In the genomic region with DNA sequence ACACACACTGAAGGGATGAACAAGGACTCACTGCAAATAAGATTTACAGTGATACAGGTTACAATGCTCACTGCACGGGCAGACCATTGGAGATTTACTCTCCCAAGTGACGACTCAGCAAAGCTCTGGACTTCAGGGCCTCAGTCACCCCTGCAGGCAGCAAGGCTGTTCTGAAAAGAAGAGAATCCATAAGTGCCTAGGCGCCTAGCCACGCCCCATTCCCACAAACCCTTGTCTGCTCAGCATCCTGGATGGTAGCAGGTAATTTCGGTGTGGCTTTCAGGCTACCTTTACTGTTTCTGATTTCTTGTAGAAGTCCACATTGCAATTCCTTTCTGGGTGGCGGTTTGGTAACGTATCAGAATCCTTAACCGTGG, we compare ENCODE assay signal across 9 mouse cellular contexts. TPM values are rescaled to one million over a fixed set of nuclear protein-coding genes. Genes with fewer than 3 reads are reported as not detected.
DNase-seq lines count a peak whose midpoint lies in the region; ATAC-seq and TF ChIP-seq lines count a peak whose summit lies in the region.
"Had no signal": no experiment of that assay in that cellular context is flagged by ENCODE, and none has a peak within 500 bp of the region (broad histone marks: within the 10 kb centered on the region; RNA-seq: fewer than 3 reads in every experiment).

No protein-coding gene starts in this region.

- no peak overlapping the region for H3K27ac ChIP-seq in lung, postnatal 0 days (ENCODE audit: low read length)
- H3K27ac ChIP-seq in hindbrain, embryonic 16.5 days (ENCODE audit: low read depth, low read length): no peak overlapping the region
- no peak overlapping the region for H3K27ac ChIP-seq in small intestine, adult 2 months (ENCODE audit: insufficient read depth, low read depth, low read length)

- TF ChIP-seq EP300 in lung, postnatal 0 days (IDR thresholded peaks at IDR 0.05): no peak

- no peaks in the 10 kb centered on the region for H3K9me3 ChIP-seq in erythroblast, embryonic 14.5 days (ENCODE audit: control insufficient read depth, low read length)
- H3K9me3 ChIP-seq in lung, postnatal 0 days (ENCODE audit: low read length): no peaks in the 10 kb centered on the region
- peaks cover 5% of the 10 kb centered on the region; the same call in 1 of the 2 replicates for H3K9me3 ChIP-seq in hindbrain, embryonic 16.5 days (ENCODE audit: control insufficient read depth, low read length)
- H3K9me3 ChIP-seq: heart, embryonic 13.5 days had no signal

- peak overlapping the region; percentile 43 for H3K4me2 ChIP-seq in lung, postnatal 0 days (replicated peaks; ENCODE audit: low read depth, low read length)
- peak overlapping the region; percentile 32; the same call in 1 of the 2 replicates for H3K4me2 ChIP-seq in hindbrain, embryonic 16.5 days (ENCODE audit: low read length)

- H3K36me3 ChIP-seq in erythroblast, embryonic 14.5 days (ENCODE audit: control insufficient read depth): peaks cover 6% of the 10 kb centered on the region
- no peaks in the 10 kb centered on the region for H3K36me3 ChIP-seq in lung, postnatal 0 days (ENCODE audit: insufficient read depth, low read length)
- no peaks in the 10 kb centered on the region; the same call in 1 of the 2 replicates for H3K36me3 ChIP-seq in hindbrain, embryonic 16.5 days (ENCODE audit: control insufficient read depth, insufficient read depth, low read length)
- peaks cover under 1% of the 10 kb centered on the region; the same call in 1 of the 2 replicates for H3K36me3 ChIP-seq in small intestine, adult 2 months (ENCODE audit: control insufficient read depth, insufficient read depth, low read length)

- H3K4me1 ChIP-seq in erythroblast, embryonic 14.5 days (ENCODE audit: control insufficient read depth): peaks cover 24% of the 10 kb centered on the region
- H3K4me1 ChIP-seq in lung, postnatal 0 days (ENCODE audit: insufficient read depth, low read depth, low read length): no peaks in the 10 kb centered on the region
- H3K4me1 ChIP-seq in hindbrain, embryonic 16.5 days (ENCODE audit: control insufficient read depth, insufficient read depth, low read depth, low read length): peaks cover 8% of the 10 kb centered on the region; the same call in 1 of the 2 replicates
- H3K4me1 ChIP-seq in small intestine, adult 2 months (ENCODE audit: control insufficient read depth, insufficient read depth, insufficient read length, low read length): peaks cover 8% of the 10 kb centered on the region; the same call in 1 of the 2 replicates

- peak overlapping the region; percentile 23 for H3K4me3 ChIP-seq in erythroblast, embryonic 14.5 days (replicated peaks)
- H3K4me3 ChIP-seq in lung, postnatal 0 days (ENCODE audit: low read depth, low read length): 0 out of 2 replicates have a peak overlapping the region, but pooled peaks have one; percentile 8
- no peak overlapping the region for H3K4me3 ChIP-seq in hindbrain, embryonic 16.5 days (ENCODE audit: low read length)
- H3K4me3 ChIP-seq in small intestine, adult 2 months (ENCODE audit: low read depth, low read length): peak overlapping the region; percentile 20

- WGBS in lung, postnatal 0 days: 56% methylated on average over 8 of the region's 8 CpGs
- WGBS in hindbrain, embryonic 16.5 days: 72% methylated on average over 8 of the region's 8 CpGs
- WGBS in small intestine, adult 2 months: 55% methylated on average over 8 of the region's 8 CpGs

- no peak for TF ChIP-seq CTCF in lung, postnatal 0 days (IDR thresholded peaks at IDR 0.05)
- TF ChIP-seq CTCF in small intestine, adult 2 months (IDR thresholded peaks at IDR 0.05; ENCODE audit: extremely low read depth, insufficient read length, insufficient replicate concordance, low read depth, low read length): no peak

- H3K9ac ChIP-seq in lung, postnatal 0 days (replicated peaks; ENCODE audit: low read depth): no peak overlapping the region
- no peak overlapping the region for H3K9ac ChIP-seq in hindbrain, embryonic 16.5 days (ENCODE audit: low read depth, low read length)

- no peak for TF ChIP-seq POLR2A in small intestine, adult 2 months (IDR thresholded peaks at IDR 0.05; ENCODE audit: low read depth, low read length)

- no peak for ATAC-seq in erythroblast, adult 5-6 weeks (replicated peaks; ENCODE audit: low FRiP score, poor library complexity, severe bottlenecking)
- no peak for ATAC-seq in lung, postnatal 0 days
- ATAC-seq in hindbrain, embryonic 16.5 days: no peak

- DNase-seq in lung, postnatal 0 days (ENCODE audit: low spot score): peak; percentile 11
- DNase-seq in lung, postnatal 25 days (ENCODE audit: low spot score): no peak
- no peak for DNase-seq in gastrocnemius, adult 8-10 months (ENCODE audit: low spot score in 2 of 2)
- DNase-seq: right cerebral cortex, adult 18-20 months had no signal

- H3K27me3 ChIP-seq in erythroblast, embryonic 14.5 days (ENCODE audit: control insufficient read depth): peaks cover 3% of the 10 kb centered on the region
- H3K27me3 ChIP-seq in lung, postnatal 0 days (replicated peaks; ENCODE audit: insufficient read depth, low read length): no peaks in the 10 kb centered on the region
- no peaks in the 10 kb centered on the region for H3K27me3 ChIP-seq in hindbrain, embryonic 16.5 days (replicated peaks; ENCODE audit: control insufficient read depth, insufficient read depth, low read length)
- H3K27me3 ChIP-seq in small intestine, adult 2 months (ENCODE audit: control insufficient read depth, insufficient read depth, low read length): no peaks in the 10 kb centered on the region
- H3K27me3 ChIP-seq: heart, embryonic 13.5 days had no signal

RNA-seq across cellular contexts. Expression of gene Cpeb3, which starts 55.2 kb away (rescaled TPM):
- polyA plus RNA-seq in erythroblast, embryonic 14.5 days (2012): 7.6 and 10.1 TPM in 2 replicates
- total RNA-seq in erythroblast, adult 5-6 weeks (2015; ENCODE audit: low replicate concordance): 76.5 and 113 TPM in 2 replicates
- 90.5 and 97.3 TPM in 2 replicates for total RNA-seq in erythroblast, adult 5-6 weeks (2017; ENCODE audit: low replicate concordance)
- 1.3 and 2.3 TPM in 2 replicates for polyA plus RNA-seq in lung, postnatal 0 days (2015; fragmentation: Nextera tagmentation; extraction: Ambion mirVana)
- 10.4 and 10.9 TPM in 2 replicates for polyA plus RNA-seq in hindbrain, embryonic 16.5 days (2015; fragmentation: Nextera tagmentation; extraction: Ambion mirVana)
- polyA plus RNA-seq in small intestine, adult 2 months (2012; rRNA removed): 5.9 and 9.1 TPM in 2 replicates
- 10 to 100 TPM; 59.4 to 62.5 (median 61.2) TPM for total RNA-seq in gastrocnemius, adult 8-10 months (2022)

RNA-seq across cellular contexts. Expression of gene March5, which starts 56.2 kb away (rescaled TPM):
- 23.8 and 29.4 TPM in 2 replicates for polyA plus RNA-seq in erythroblast, embryonic 14.5 days (2012)
- 393 and 429 TPM in 2 replicates for total RNA-seq in erythroblast, adult 5-6 weeks (2015; ENCODE audit: low replicate concordance)
- 510 and 553 TPM in 2 replicates for total RNA-seq in erythroblast, adult 5-6 weeks (2017; ENCODE audit: low replicate concordance)
- polyA plus RNA-seq in lung, postnatal 0 days (2015; fragmentation: Nextera tagmentation; extraction: Ambion mirVana): 83.1 and 97.6 TPM in 2 replicates
- 82.7 and 83.2 TPM in 2 replicates for polyA plus RNA-seq in hindbrain, embryonic 16.5 days (2015; fragmentation: Nextera tagmentation; extraction: Ambion mirVana)
- 15.6 and 25.4 TPM in 2 replicates for polyA plus RNA-seq in small intestine, adult 2 months (2012; rRNA removed)
- total RNA-seq in gastrocnemius, adult 8-10 months (2022): 10 to 100 TPM; 78.2 to 92.8 (median 84.4) TPM
